ENCODE assay signal across 9 mouse cellular contexts in the genomic region with DNA sequence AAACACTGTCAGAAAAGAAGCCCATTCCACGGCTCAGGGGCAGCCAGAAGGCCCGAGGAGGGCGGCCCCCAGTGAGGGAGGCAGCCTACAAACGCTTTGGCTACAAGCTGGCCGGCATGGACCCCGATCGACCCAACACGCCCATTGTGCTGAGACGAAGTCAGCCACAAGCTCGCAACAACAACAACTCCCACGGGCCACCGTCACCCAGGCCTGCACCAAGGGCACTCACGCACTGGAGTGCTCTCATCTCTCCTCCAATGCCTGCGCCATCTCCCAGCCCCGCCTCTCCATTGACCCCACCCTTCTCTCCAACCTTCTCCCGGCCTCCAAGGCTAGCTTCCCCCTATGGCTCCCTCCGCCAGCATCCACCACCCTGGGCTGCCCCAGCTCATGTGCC. TPM values are rescaled to one million over a fixed set of nuclear protein-coding genes. Genes with fewer than 3 reads are reported as not detected.
DNase-seq lines count a peak whose midpoint lies in the region; ATAC-seq lines count a peak whose summit lies in the region.
"Had no signal": no experiment of that assay in that cellular context is flagged by ENCODE, and none has a peak within 500 bp of the region (broad histone marks: within the 10 kb centered on the region; RNA-seq: fewer than 3 reads in every experiment).

No protein-coding gene starts in this region.

- 46% methylated on average over 17 of the region's 17 CpGs for WGBS in hindbrain, embryonic 10.5 days
- WGBS in hindbrain, embryonic 16.5 days = 38% methylated on average over 17 of the region's 17 CpGs
- WGBS in intestine, embryonic 15.5 days = 29% methylated on average over 17 of the region's 17 CpGs

- H3K4me3 ChIP-seq in hindbrain, embryonic 10.5 days = peak overlapping the region; percentile 23; the same call in 1 of the 2 replicates
- no peak overlapping the region for H3K4me3 ChIP-seq in hindbrain, embryonic 16.5 days (ENCODE audit: low read length)
- H3K4me3 ChIP-seq in intestine, embryonic 15.5 days (replicated peaks) = no peak overlapping the region

- no peak for ATAC-seq in hindbrain, embryonic 16.5 days
- ATAC-seq in intestine, embryonic 15.5 days = peak; percentile 75

- no peaks in the 10 kb centered on the region for H3K27me3 ChIP-seq in hindbrain, embryonic 10.5 days (ENCODE audit: insufficient read depth, poor library complexity, severe bottlenecking)
- H3K27me3 ChIP-seq in hindbrain, embryonic 16.5 days (replicated peaks; ENCODE audit: control insufficient read depth, insufficient read depth, low read length) = no peaks in the 10 kb centered on the region
- no peaks in the 10 kb centered on the region for H3K27me3 ChIP-seq in intestine, embryonic 15.5 days (replicated peaks)

- H3K36me3 ChIP-seq in hindbrain, embryonic 10.5 days = no peaks in the 10 kb centered on the region
- H3K36me3 ChIP-seq in hindbrain, embryonic 16.5 days (ENCODE audit: control insufficient read depth, insufficient read depth, low read length) = no peaks in the 10 kb centered on the region
- H3K36me3 ChIP-seq in intestine, embryonic 15.5 days = no peaks in the 10 kb centered on the region

- H3K9ac ChIP-seq in hindbrain, embryonic 16.5 days (ENCODE audit: low read depth, low read length) = no peak overlapping the region
- H3K9ac ChIP-seq in intestine, embryonic 15.5 days = no peak overlapping the region

- DNase-seq in hindbrain, embryonic 10.5 days (ENCODE audit: low spot score) = peak; percentile 25
- DNase-seq in adrenal gland, adult 2 months = peak; percentile 40
- peak; percentile 80 for DNase-seq in lung, postnatal 10 days
- DNase-seq in frontal cortex, postnatal 36 days (ENCODE audit: low spot score in 2 of 2) = no peak
- DNase-seq in spleen, postnatal 14 days (ENCODE audit: low spot score in 2 of 2) = no peak
- DNase-seq in right cerebral cortex, adult 2 months (ENCODE audit: low spot score in 2 of 2) = no peak
- DNase-seq: cerebellum, adult 8-10 months had no signal

- no peak overlapping the region for H3K4me2 ChIP-seq in hindbrain, embryonic 16.5 days (ENCODE audit: low read length)
- H3K4me2 ChIP-seq in intestine, embryonic 15.5 days (replicated peaks) = peak overlapping the region; percentile 45

- H3K27ac ChIP-seq in hindbrain, embryonic 10.5 days = peak overlapping the region; percentile 64
- H3K27ac ChIP-seq in hindbrain, embryonic 16.5 days (ENCODE audit: low read depth, low read length) = no peak overlapping the region
- no peak overlapping the region for H3K27ac ChIP-seq in intestine, embryonic 15.5 days

- no peaks in the 10 kb centered on the region for H3K9me3 ChIP-seq in hindbrain, embryonic 10.5 days
- no peaks in the 10 kb centered on the region for H3K9me3 ChIP-seq in hindbrain, embryonic 16.5 days (ENCODE audit: control insufficient read depth, low read length)
- no peaks in the 10 kb centered on the region for H3K9me3 ChIP-seq in intestine, embryonic 15.5 days

- peaks cover 19% of the 10 kb centered on the region for H3K4me1 ChIP-seq in hindbrain, embryonic 10.5 days (replicated peaks)
- no peaks in the 10 kb centered on the region for H3K4me1 ChIP-seq in hindbrain, embryonic 16.5 days (ENCODE audit: control insufficient read depth, insufficient read depth, low read depth, low read length)
- H3K4me1 ChIP-seq in intestine, embryonic 15.5 days (replicated peaks) = peaks cover 7% of the 10 kb centered on the region; the same call in 1 of the 2 replicates

RNA-seq across cellular contexts. Expression of gene Myo15, which starts 9.0 kb away (rescaled TPM):
- 0.16 and 0.36 TPM in 2 replicates for polyA plus RNA-seq in hindbrain, embryonic 10.5 days (2016; fragmentation: Nextera tagmentation; extraction: Ambion mirVana)
- polyA plus RNA-seq in hindbrain, embryonic 16.5 days (2015; fragmentation: Nextera tagmentation; extraction: Ambion mirVana) = 0.26 and 0.40 TPM in 2 replicates
- under 1 TPM; 0.14 to 0.20 TPM for total RNA-seq in adrenal gland, adult 2 months (2021)
- 0.26 and 0.47 TPM in 2 replicates for polyA plus RNA-seq in adrenal gland, adult 2 months (2012; rRNA removed)
- polyA plus RNA-seq in intestine, embryonic 15.5 days (2015; fragmentation: Nextera tagmentation; extraction: Ambion mirVana) = 0.18 and 0.19 TPM in 2 replicates

RNA-seq across cellular contexts. Expression of gene Drg2, which starts 23.7 kb away (rescaled TPM):
- 131 TPM in 2 replicates for polyA plus RNA-seq in hindbrain, embryonic 10.5 days (2016; fragmentation: Nextera tagmentation; extraction: Ambion mirVana)
- polyA plus RNA-seq in hindbrain, embryonic 16.5 days (2015; fragmentation: Nextera tagmentation; extraction: Ambion mirVana) = 100 and 101 TPM in 2 replicates
- 10 to 100 TPM; 63.2 to 72.2 TPM for total RNA-seq in adrenal gland, adult 2 months (2021)
- polyA plus RNA-seq in adrenal gland, adult 2 months (2012; rRNA removed) = 36.6 and 40.5 TPM in 2 replicates
- polyA plus RNA-seq in intestine, embryonic 15.5 days (2015; fragmentation: Nextera tagmentation; extraction: Ambion mirVana) = 96.7 and 101 TPM in 2 replicates

RNA-seq across cellular contexts. Expression of gene Alkbh5, which starts 58.1 kb away (rescaled TPM):
- 31.9 and 33.8 TPM in 2 replicates for polyA plus RNA-seq in hindbrain, embryonic 10.5 days (2016; fragmentation: Nextera tagmentation; extraction: Ambion mirVana)
- 16.5 and 20.2 TPM in 2 replicates for polyA plus RNA-seq in hindbrain, embryonic 16.5 days (2015; fragmentation: Nextera tagmentation; extraction: Ambion mirVana)
- total RNA-seq in adrenal gland, adult 2 months (2021) = 10 to 100 TPM; 93.8 to 98.1 TPM
- polyA plus RNA-seq in adrenal gland, adult 2 months (2012; rRNA removed) = 37.9 and 39.3 TPM in 2 replicates
- polyA plus RNA-seq in intestine, embryonic 15.5 days (2015; fragmentation: Nextera tagmentation; extraction: Ambion mirVana) = 39.5 and 44.9 TPM in 2 replicates

RNA-seq across cellular contexts. Expression of gene Atpaf2, which starts 59.9 kb away (rescaled TPM):
- polyA plus RNA-seq in hindbrain, embryonic 10.5 days (2016; fragmentation: Nextera tagmentation; extraction: Ambion mirVana) = 43.0 and 51.9 TPM in 2 replicates
- polyA plus RNA-seq in hindbrain, embryonic 16.5 days (2015; fragmentation: Nextera tagmentation; extraction: Ambion mirVana) = 45.9 and 47.6 TPM in 2 replicates
- 10 to 100 TPM; 81.2 to 90.9 TPM for total RNA-seq in adrenal gland, adult 2 months (2021)
- 48.7 and 51.3 TPM in 2 replicates for polyA plus RNA-seq in adrenal gland, adult 2 months (2012; rRNA removed)
- polyA plus RNA-seq in intestine, embryonic 15.5 days (2015; fragmentation: Nextera tagmentation; extraction: Ambion mirVana) = 57.6 and 62.7 TPM in 2 replicates

Comparison
In these comparisons a context has a peak if more than half of its experiments do, and no peak if none do; other contexts are left out.
1. DNase-seq: peak in hindbrain, embryonic 10.5 days (single experiment), adrenal gland, adult 2 months (single experiment) and lung, postnatal 10 days (single experiment); none in frontal cortex, postnatal 36 days (0 of 2), spleen, postnatal 14 days (0 of 2) and right cerebral cortex, adult 2 months (0 of 2).